Mouse (Mus musculus): ENCODE results near the gene Homer2. TPM values are rescaled to one million over a fixed set of nuclear protein-coding genes. Genes with fewer than 3 reads are reported as not detected.

The Homer2 gene
- total RNA-seq, 2 experiments from 2014 or later = 58.8 to 59.7 TPM

GRCm38 (mm10) chr7:81706416-81707391, 623 bp downstream of the Homer2 start:
- DNase-seq = peak; percentile 44 to 46
- intact Hi-C loops (cut with DNase I) = no loop called here

GRCm38 (mm10) chr7:81706027-81706415, 1.3 kb downstream of the Homer2 start:
- intact Hi-C loops (cut with DNase I) = no loop called here
- peak in 1 of 2 experiments; percentile 24 for DNase-seq

- intact Hi-C loops (cut with DNase I) = no loop called here
- DNase-seq = no peak
Measured at GRCm38 (mm10) chr7:81698357-81698756, 9.0 kb downstream of the Homer2 start.

- intact Hi-C loops (cut with DNase I) = no loop called here
- DNase-seq = no peak
Measured at GRCm38 (mm10) chr7:81697954-81698353, 9.4 kb downstream of the Homer2 start.

GRCm38 (mm10) chr7:81695763-81696533, 11.4 kb downstream of the Homer2 start:
- DNase-seq = no peak
- intact Hi-C loops (cut with DNase I) = no loop called here

GRCm38 (mm10) chr7:81691067-81691466, 16.3 kb downstream of the Homer2 start:
- no peak for DNase-seq
- intact Hi-C loops (cut with DNase I) = no loop called here

- peak; percentile 37 to 42 for DNase-seq
- intact Hi-C loops (cut with DNase I) = no loop called here
Measured at GRCm38 (mm10) chr7:81689116-81689681, 18.1 kb downstream of the Homer2 start.

- intact Hi-C loops (cut with DNase I) = no loop called here
- DNase-seq = no peak
Measured at GRCm38 (mm10) chr7:81688378-81688777, 18.9 kb downstream of the Homer2 start.

- intact Hi-C loops (cut with DNase I) = no loop called here
- no peak for DNase-seq
Measured at GRCm38 (mm10) chr7:81687684-81688316, 19.5 kb downstream of the Homer2 start.

GRCm38 (mm10) chr7:81685375-81685774, 22.0 kb downstream of the Homer2 start:
- peak in 1 of 2 experiments; percentile 52 for DNase-seq
- intact Hi-C loops (cut with DNase I) = no loop called here

- intact Hi-C loops (cut with DNase I) = no loop called here
- peak; percentile 41 to 47 for DNase-seq
Measured at GRCm38 (mm10) chr7:81683779-81684422, 23.4 kb downstream of the Homer2 start.

- DNase-seq = peak in 1 of 2 experiments; percentile 38
- intact Hi-C loops (cut with DNase I) = no loop called here
Measured at GRCm38 (mm10) chr7:81681386-81681785, 25.9 kb downstream of the Homer2 start.

GRCm38 (mm10) chr7:81673359-81674013, 33.8 kb downstream of the Homer2 start:
- peak; percentile 38 to 43 for DNase-seq
- intact Hi-C loops (cut with DNase I) = no loop called here

GRCm38 (mm10) chr7:81672735-81673291, 34.5 kb downstream of the Homer2 start:
- DNase-seq = no peak
- intact Hi-C loops (cut with DNase I) = no loop called here

- intact Hi-C loops (cut with DNase I) = no loop called here
Measured at GRCm38 (mm10) chr7:81667156-81667555, 40.2 kb downstream of the Homer2 start.

GRCm38 (mm10) chr7:81666585-81666984, 40.7 kb downstream of the Homer2 start:
- DNase-seq = no peak
- intact Hi-C loops (cut with DNase I) = no loop called here

More at GRCm38 (mm10) chr7:81667156-81667555, 40.2 kb downstream of the Homer2 start:
- no peak for DNase-seq

GRCm38 (mm10) chr7:81663057-81663456, 44.3 kb downstream of the Homer2 start:
- intact Hi-C loops (cut with DNase I) = no loop called here
- DNase-seq = no peak

- no peak for DNase-seq
- intact Hi-C loops (cut with DNase I) = no loop called here
Measured at GRCm38 (mm10) chr7:81657631-81658347, 49.5 kb downstream of the Homer2 start.

GRCm38 (mm10) chr7:81657055-81657454, 50.3 kb downstream of the Homer2 start:
- intact Hi-C loops (cut with DNase I) = no loop called here
- no peak for DNase-seq

Measured in heart, postnatal 10 days (tissue).